Mouse (Mus musculus) midbrain, embryonic 14.5 days (tissue): ENCODE measurements around the gene Rpl5. TPM values are rescaled to one million over a fixed set of nuclear protein-coding genes. Genes with fewer than 3 reads are reported as not detected.

Source experiments
- ATAC-seq: fragments of 200-750 bp; cut with Nextera tagmentation; 2 replicates; pipeline ENCODE4 v1.8.0; 2017; ENCODE audit warnings: moderate number of reproducible peaks, moderate library complexity; ENCODE audit not compliant: low FRiP score, low TSS enrichment
- DNase-seq: peaks from one replicate; pipeline ENCODE4 v3.0.0-alpha.2; 2015
- H3K27ac ChIP-seq: fragments of 300-500 bp; sonication (generic); replicated peaks from 2 replicates; pipeline ENCODE4 v1.5.1; 2014; ENCODE audit warnings: mild to moderate bottlenecking, low read depth, low read length, moderate library complexity
- H3K27me3 ChIP-seq: fragments of 300-500 bp; sonication (generic); 2 replicates; pipeline ENCODE4 v1.6.1; 2014; ENCODE audit warnings: low read length, control low read depth, mixed read lengths; ENCODE audit not compliant: control insufficient read depth, insufficient read depth
- H3K36me3 ChIP-seq: fragments of 300-500 bp; sonication (generic); 2 replicates; pipeline ENCODE4 v1.6.1; 2014; ENCODE audit warnings: low read length, control low read depth; ENCODE audit not compliant: control insufficient read depth, insufficient read depth
- H3K4me1 ChIP-seq: fragments of 300-500 bp; sonication (generic); 2 replicates; pipeline ENCODE4 v1.6.1; 2014; ENCODE audit warnings: mild to moderate bottlenecking, antibody characterized with exemption, low read length, control low read depth; ENCODE audit not compliant: control insufficient read depth, insufficient read depth
- H3K4me2 ChIP-seq: fragments of 300-500 bp; sonication (generic); 2 replicates; pipeline ENCODE4 v1.6.1; 2014; ENCODE audit warnings: mild to moderate bottlenecking, low read length, moderate library complexity
- H3K4me3 ChIP-seq: fragments of 300-500 bp; sonication (generic); replicated peaks from 2 replicates; pipeline ENCODE4 v1.5.1; 2014; ENCODE audit warnings: low read depth, low read length
- H3K9ac ChIP-seq: fragments of 300-500 bp; sonication (generic); replicated peaks from 2 replicates; pipeline ENCODE4 v1.6.1; 2014; ENCODE audit warnings: mild to moderate bottlenecking, low read length, moderate library complexity
- H3K9me3 ChIP-seq: fragments of 300-500 bp; sonication (generic); 2 replicates; pipeline ENCODE4 v1.6.1; 2016; ENCODE audit warnings: low read length, control low read depth, mixed read lengths; ENCODE audit not compliant: control insufficient read depth
- WGBS: fragments of 180-500 bp; shearing (Covaris S2); extraction: QIAGEN DNeasy Blood & Tissue Kit; methylation state at CpG from one replicate; pipeline ENCODE4 v1.1.7; 2014; 5-methylcytosine and 5-hydroxymethylcytosine counted together
- polyA plus RNA-seq: library from polyadenylated mRNA; unstranded; fragments of >200 nt; fragmentation: Nextera tagmentation; extraction: Ambion mirVana; gene quantifications from 2 replicates; pipeline ENCODE4 v1.2.1, GENCODE M21; 2014

Rpl5 gene
- polyA plus RNA-seq, 1 experiment from 2014 or later = 74.8 TPM

DNA sequence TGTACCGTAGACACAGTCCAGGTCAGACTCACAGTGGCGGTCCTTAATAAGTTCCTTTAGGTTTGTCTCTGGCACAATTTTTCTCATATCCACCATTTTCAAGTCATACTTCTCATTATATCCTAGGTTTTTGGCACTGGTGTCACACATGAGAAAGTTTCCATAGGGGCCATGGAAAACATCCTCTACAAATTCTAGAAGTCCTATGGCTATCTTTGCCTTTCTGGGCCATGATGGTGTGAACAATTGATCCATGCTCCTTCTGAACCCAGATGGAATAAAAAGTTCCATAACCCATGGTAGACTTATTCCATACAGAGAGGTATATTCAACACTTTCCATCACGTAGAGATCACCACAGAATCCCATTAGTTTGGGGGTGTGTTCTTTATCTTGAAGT, 9.4 kb downstream of the Rpl5 start:
- Histone ChIP-seq H3K9me3 (no peaks in the 10 kb centered on the region), H3K9ac (no peak overlapping the region), H3K4me3 (no peak overlapping the region), H3K4me1 (no peaks in the 10 kb centered on the region), H3K4me2 (no peak overlapping the region), H3K36me3 (peaks cover 52% of the 10 kb centered on the region), H3K27me3 (no peaks in the 10 kb centered on the region), H3K27ac (no peak overlapping the region)
- DNase-seq = no peak
- WGBS = 86% methylated on average over 3 of the region's 3 CpGs
- ATAC-seq = no peak

- H3K27me3 ChIP-seq = no peaks in the 10 kb centered on the region
- H3K27ac ChIP-seq = no peak overlapping the region
- no peak overlapping the region for H3K4me2 ChIP-seq
- no peak overlapping the region for H3K9ac ChIP-seq
- no peak overlapping the region for H3K4me3 ChIP-seq
- H3K4me1 ChIP-seq = no peaks in the 10 kb centered on the region
- H3K36me3 ChIP-seq = peaks cover 47% of the 10 kb centered on the region
- DNase-seq = no peak
- no peak for ATAC-seq
- H3K9me3 ChIP-seq = no peaks in the 10 kb centered on the region
- 73% methylated on average over 5 of the region's 5 CpGs for WGBS
Observed at GRCm38 (mm10) chr5:107910084-107910616, 9.8 kb downstream of the Rpl5 start.

- no peak overlapping the region for H3K9ac ChIP-seq
- H3K9me3 ChIP-seq = no peaks in the 10 kb centered on the region
- H3K36me3 ChIP-seq = peaks cover 38% of the 10 kb centered on the region
- no peak overlapping the region for H3K4me3 ChIP-seq
- H3K27ac ChIP-seq = no peak overlapping the region
- no peak for DNase-seq
- 92% methylated on average over 5 of the region's 5 CpGs for WGBS
- ATAC-seq = no peak
- H3K27me3 ChIP-seq = no peaks in the 10 kb centered on the region
- H3K4me1 ChIP-seq = no peaks in the 10 kb centered on the region
- H3K4me2 ChIP-seq = no peak overlapping the region
Observed at GRCm38 (mm10) chr5:107911012-107911411, 10.7 kb downstream of the Rpl5 start.

DNA sequence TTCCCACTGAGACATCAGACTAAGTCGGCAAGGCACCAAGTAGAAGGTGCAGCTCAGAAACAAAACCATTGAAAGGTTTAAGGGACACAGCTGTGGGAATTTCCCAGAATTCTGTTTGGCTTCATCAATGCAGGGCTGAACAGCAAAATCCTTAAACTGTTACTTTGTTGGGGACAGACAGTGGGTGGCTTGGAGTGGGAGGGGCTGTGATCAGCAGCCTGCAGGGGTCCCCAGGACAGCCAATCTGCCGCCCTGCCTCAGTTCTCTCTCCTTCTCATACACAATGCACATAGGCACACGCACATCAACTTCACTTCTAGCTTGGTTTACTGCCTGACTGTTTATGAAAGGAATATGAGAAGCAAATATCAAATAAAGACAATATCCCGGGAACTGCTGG, 15.0 kb downstream of the Rpl5 start:
- Histone ChIP-seq H3K27ac (no peak overlapping the region), H3K36me3 (0 out of 2 replicates have a peak, but pooled peaks cover 2% of the 10 kb centered on the region), H3K4me1 (no peaks in the 10 kb centered on the region), H3K9ac (no peak overlapping the region), H3K9me3 (no peaks in the 10 kb centered on the region), H3K4me2 (no peak overlapping the region), H3K27me3 (no peaks in the 10 kb centered on the region), H3K4me3 (no peak overlapping the region)
- 38% methylated on average over 4 of the region's 4 CpGs for WGBS
- DNase-seq = no peak
- ATAC-seq = no peak

- Histone ChIP-seq H3K9me3 (no peaks in the 10 kb centered on the region), H3K4me3 (no peak overlapping the region), H3K9ac (no peak overlapping the region), H3K4me1 (no peaks in the 10 kb centered on the region), H3K27ac (no peak overlapping the region), H3K4me2 (no peak overlapping the region), H3K27me3 (no peaks in the 10 kb centered on the region), H3K36me3 (0 out of 2 replicates have a peak, but pooled peaks cover 2% of the 10 kb centered on the region)
- 63% methylated on average over 2 of the region's 2 CpGs for WGBS
- DNase-seq (peak; percentile 88), ATAC-seq (no peak)
Observed at GRCm38 (mm10) chr5:107921400-107922252, 21.3 kb downstream of the Rpl5 start.

- DNase-seq = no peak
- Histone ChIP-seq H3K9ac (no peak overlapping the region), H3K36me3 (0 out of 2 replicates have a peak, but pooled peaks cover 2% of the 10 kb centered on the region), H3K4me1 (no peaks in the 10 kb centered on the region), H3K27ac (no peak overlapping the region), H3K4me2 (no peak overlapping the region), H3K4me3 (no peak overlapping the region), H3K27me3 (no peaks in the 10 kb centered on the region), H3K9me3 (no peaks in the 10 kb centered on the region)
- 93% methylated on average over 1 of the region's 1 CpGs for WGBS
- no peak for ATAC-seq
Observed at GRCm38 (mm10) chr5:107922836-107923235, 22.5 kb downstream of the Rpl5 start.

DNA sequence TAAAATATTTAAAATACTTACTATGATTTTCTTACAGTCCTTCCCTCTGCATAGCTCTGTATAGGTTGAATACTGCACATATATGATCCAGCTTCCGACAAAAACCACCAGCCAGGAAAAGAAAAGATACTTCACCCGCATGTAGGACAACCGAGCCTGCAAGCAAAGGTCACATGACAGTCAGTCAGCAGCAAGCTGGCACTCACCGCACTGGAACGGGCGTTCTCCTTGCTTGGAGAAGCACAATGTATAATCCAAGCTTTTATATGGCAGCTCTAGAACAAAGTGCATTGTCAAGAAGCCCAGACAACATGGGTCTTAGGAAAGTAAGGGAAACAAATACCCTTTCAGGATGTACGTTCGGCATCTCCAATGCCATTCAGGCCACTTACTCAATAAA, 24.3 kb downstream of the Rpl5 start:
- 62% methylated on average over 8 of the region's 8 CpGs for WGBS
- H3K36me3 ChIP-seq = no peaks in the 10 kb centered on the region
- no peaks in the 10 kb centered on the region for H3K4me1 ChIP-seq
- no peak overlapping the region for H3K27ac ChIP-seq
- no peak overlapping the region for H3K4me3 ChIP-seq
- no peak for DNase-seq
- H3K9ac ChIP-seq = no peak overlapping the region
- H3K9me3 ChIP-seq = no peaks in the 10 kb centered on the region
- H3K4me2 ChIP-seq = no peak overlapping the region
- ATAC-seq = no peak
- no peaks in the 10 kb centered on the region for H3K27me3 ChIP-seq

- Histone ChIP-seq H3K9me3 (no peaks in the 10 kb centered on the region), H3K36me3 (no peaks in the 10 kb centered on the region), H3K4me1 (no peaks in the 10 kb centered on the region), H3K9ac (no peak overlapping the region), H3K4me3 (no peak overlapping the region), H3K27me3 (no peaks in the 10 kb centered on the region), H3K27ac (no peak overlapping the region), H3K4me2 (no peak overlapping the region)
- 86% methylated on average over 11 of the region's 11 CpGs for WGBS
- DNase-seq (no peak), ATAC-seq (no peak)
Observed at GRCm38 (mm10) chr5:107926550-107927249, 26.4 kb downstream of the Rpl5 start.
